Mouse (Mus musculus): ENCODE measurements around the gene Ap4b1.

- no peak for TF ChIP-seq CTCF (IDR thresholded peaks at IDR 0.05; ENCODE audit: extremely low read depth, insufficient read depth, low read length)
- no peak for TF ChIP-seq POLR2A (IDR thresholded peaks at IDR 0.05; ENCODE audit: extremely low read depth, insufficient read depth, low read length)
Observed at GRCm38 (mm10) chr3:103772846-103773245, 36.5 kb upstream of the Ap4b1 start.

Data from cortical plate, adult 2 months (tissue).